Mouse (Mus musculus) thymus, postnatal 14 days (tissue): Measurements from ENCODE around the gene Pex10.

ENCODE experiments used
- DNase-seq: peaks from one replicate; pipeline ENCODE4 v3.0.0; 2021

Pex10 gene

GRCm38 (mm10) chr4:155066834-155067522, at the start of gene Pex10:
Gene Pex10, plus strand, starts transcription at chr4:155067016.
- peak; percentile 98 for DNase-seq

GRCm38 (mm10) chr4:155017253-155017878, 49.5 kb upstream of the Pex10 start:
- no peak for DNase-seq

DNA sequence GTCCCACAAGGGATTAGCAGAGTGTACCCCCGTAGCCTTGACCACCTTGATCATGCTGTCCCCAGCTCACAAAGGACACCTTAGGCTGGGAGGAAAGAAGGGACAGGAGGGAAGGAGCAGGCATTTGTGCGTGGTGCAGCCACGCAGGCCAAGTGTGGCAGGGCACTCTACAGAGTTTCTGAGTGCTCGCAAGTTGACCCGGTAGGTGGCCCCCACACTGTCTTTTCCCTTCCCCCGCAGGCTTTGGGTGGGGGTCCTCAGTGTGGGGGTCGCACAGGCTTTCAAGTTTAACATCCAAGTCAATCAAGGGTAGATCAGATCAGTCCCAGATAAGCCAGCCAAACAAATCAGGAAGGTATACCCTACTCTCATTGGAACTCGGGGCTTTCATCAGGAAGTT, 48.8 kb upstream of the Pex10 start:
- DNase-seq: no peak

- peak; percentile 15 for DNase-seq
Measured at GRCm38 (mm10) chr4:155018601-155019335, 48.0 kb upstream of the Pex10 start.

GRCm38 (mm10) chr4:155019336-155019847, 47.4 kb upstream of the Pex10 start:
- DNase-seq: peak; percentile 33

DNA sequence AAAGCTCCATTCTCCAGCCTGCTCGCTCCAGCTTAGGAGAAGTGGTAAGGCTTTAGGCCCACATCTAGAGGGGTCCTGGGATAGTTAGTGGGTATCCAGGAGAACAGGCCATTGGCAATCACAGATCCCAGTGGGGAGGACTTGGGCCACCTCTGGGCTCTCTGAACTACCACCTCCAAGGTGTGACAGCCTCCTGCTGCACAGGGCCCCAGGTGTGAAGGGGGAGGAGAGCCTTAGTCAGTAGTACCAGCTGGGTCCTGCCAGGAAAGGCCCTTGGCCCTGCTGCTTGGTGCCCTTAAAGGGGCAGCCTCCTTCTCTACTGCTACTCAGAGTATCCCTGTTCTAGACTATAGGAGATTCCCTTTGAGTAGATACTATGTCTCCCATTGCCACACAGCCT, 46.7 kb upstream of the Pex10 start:
- DNase-seq: no peak

DNA sequence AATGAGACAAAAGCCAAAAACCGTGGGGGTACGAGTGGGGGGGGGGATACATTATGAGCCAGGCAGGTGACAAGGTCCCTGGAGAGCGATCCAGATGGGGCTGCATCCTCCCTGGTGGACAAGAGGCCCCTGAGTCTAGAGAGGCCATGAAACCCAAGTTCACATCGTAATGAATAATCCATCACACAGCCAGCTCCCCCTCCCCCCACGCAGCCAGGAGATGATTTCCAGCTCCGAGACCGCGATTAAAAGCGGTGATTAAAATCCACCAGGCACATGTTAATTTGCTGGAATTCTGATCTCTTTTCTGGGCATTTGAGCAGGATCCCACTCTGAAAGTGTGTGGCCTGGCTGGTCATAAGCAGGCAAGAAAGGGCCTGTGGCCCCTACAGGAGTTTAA, 46.0 kb upstream of the Pex10 start:
- no peak for DNase-seq

GRCm38 (mm10) chr4:155022228-155022855, 44.5 kb upstream of the Pex10 start:
- DNase-seq: no peak

DNA sequence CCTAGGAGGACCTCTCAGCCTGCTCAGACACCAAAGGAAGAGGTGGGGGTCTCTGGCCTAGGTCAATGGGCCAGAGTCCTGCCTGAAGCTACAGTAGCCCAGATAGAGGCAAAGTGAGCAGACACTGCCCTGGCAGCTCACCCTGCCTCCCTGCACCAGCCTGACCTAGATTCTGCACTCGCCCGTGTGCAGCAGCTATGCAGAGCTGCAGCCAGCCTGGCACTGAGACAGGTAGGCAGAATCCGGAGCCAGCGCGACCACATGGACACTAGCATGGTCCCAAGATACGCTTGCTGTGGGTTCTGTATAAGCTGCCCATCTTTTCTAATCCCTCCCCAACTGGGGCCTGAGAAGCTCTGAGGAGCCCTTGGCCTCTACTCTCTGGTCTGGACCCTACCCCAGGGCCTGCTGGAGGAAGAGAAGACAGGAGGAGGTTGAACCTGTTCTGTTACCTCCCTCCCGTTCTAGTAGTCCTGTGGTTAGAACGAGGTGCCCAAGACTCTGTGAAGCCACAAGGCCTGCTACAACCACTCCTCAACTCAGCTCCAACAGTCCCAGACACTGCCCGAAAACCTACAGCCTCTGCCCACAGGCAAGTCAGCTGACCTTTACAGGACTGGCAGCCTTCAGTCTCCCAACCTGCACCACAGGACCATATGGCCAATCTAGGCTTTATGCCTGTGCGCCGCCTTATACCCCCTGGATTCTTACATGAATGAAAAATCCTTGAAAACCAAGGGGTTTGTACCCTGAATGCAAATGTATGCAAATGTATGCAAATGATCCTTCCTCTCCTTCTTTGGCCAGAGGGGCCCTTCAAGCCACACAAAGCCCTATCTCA, 42.4 kb upstream of the Pex10 start:
- DNase-seq: no peak

- no peak for DNase-seq
Measured at GRCm38 (mm10) chr4:155033115-155033514, 33.7 kb upstream of the Pex10 start.

GRCm38 (mm10) chr4:155034202-155034601, 32.6 kb upstream of the Pex10 start:
- no peak for DNase-seq

GRCm38 (mm10) chr4:155034787-155035186, 32.0 kb upstream of the Pex10 start:
- no peak for DNase-seq

DNA sequence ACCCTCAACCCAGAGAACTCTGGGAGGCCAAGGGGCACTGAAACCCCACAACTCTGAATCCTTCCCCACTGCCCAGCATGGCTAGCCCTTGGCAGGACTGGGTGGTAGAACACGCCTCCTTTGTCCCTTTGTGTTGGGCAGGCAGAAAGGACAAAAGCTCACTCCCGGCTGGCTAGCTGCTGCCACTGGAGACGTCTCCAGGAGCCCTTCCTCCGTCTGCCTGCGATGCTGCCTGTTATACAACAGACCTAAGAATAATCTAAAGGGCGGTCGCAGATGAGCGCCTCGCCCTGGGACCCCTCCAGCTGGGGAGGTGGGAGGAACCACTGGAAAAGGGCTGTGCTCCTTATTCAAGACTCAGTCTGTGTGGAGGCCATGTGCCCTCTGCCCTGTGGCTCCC, 26.6 kb upstream of the Pex10 start:
- no peak for DNase-seq

DNA sequence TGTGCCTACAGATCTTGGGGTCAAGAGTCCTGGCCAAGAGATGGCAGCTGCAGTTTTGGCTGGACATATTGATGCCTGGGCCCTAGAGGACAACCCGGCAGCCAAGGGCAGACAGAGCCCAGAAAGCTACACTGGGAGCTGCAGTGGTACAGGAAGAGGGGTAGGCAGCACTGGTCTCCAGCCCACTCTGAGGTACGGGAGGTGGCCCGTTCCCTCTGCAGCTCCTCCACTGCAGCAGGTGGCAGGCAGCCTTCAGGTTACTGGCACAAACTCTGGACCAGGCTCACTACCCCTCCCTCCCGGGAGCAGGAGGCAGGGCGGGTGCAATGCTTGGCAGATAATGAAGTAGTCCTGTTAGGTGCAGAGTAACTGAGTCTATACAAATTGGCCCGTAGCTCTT, 26.1 kb upstream of the Pex10 start:
- DNase-seq: no peak

DNA sequence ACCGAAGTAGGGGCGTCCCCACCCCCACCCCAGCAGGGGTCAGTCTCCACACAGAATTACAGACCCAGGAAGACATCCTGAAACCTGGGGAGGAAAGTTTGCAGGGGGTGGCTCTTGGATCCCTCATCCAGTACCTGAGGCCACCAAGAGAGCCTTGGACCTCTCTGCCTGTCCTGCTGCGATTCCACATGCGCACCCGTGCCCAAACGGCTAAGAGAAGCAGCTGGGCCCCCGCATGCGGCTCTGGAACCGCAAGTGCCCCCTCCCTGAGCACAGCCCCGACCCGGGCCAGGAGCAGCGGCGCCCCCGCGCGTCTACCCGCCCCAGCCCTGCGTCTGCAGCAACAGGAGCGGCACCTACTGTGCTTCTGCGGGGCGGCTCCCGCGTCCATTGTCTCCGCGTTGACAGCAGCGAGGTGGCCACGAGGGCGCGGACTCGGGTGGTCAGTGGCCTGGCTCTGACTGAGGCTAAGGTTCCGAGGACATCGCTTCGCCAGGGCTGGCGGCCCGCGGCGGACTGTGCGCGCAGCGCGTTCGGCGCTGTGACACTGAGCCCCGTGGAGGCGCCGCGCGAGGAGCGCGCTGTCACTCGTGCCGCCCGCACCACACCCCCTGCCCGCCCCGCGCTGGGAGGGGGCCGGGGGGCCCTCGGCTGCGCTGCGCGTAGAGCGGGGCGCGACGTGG, 24.1 kb upstream of the Pex10 start:
- DNase-seq: no peak

DNA sequence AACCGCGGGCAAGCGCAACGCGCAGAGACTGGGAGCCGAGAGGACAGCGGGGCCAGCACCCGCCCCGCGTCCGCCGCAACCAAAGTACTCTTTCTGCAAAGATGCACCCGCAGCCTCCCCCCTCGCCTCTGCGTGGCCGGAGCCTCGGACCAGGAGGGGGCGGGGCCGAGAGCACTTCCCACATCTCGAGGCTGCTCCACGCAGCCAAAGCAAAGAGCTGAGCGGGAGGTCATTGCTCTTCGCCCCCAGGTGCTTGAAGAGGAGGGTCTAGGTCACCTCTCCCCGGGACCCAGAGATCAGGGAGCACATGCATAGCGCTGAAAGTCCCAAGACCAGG, 23.6 kb upstream of the Pex10 start:
- DNase-seq: no peak

- DNase-seq: no peak
Measured at GRCm38 (mm10) chr4:155046636-155047035, 20.2 kb upstream of the Pex10 start.

GRCm38 (mm10) chr4:155050116-155050515, 16.7 kb upstream of the Pex10 start:
- DNase-seq: peak; percentile 78

DNA sequence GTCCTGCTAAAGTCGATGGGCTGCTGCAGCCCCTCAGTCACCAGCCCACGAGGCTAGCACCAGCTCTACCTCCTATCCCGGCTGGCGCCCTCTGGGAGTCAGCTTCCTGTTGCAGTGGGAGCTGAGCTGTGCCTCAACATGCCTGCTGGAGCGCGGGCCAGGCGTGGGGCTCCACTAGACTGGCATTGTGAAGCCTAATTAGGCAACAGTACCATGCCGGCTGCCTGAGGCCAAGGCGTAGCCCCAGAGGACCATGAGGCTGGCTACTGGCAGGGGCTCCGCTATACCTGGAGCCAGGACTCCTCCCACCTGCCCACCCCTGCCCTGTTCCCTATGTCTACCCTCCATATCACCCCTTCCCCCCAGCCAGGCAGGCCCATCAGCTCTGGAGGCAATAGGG, 10.1 kb upstream of the Pex10 start, which contains the start of gene Plch2:
Gene Plch2, minus strand, starts transcription at position 61 of the 400 bp plus-strand sequence.
- no peak for DNase-seq

DNA sequence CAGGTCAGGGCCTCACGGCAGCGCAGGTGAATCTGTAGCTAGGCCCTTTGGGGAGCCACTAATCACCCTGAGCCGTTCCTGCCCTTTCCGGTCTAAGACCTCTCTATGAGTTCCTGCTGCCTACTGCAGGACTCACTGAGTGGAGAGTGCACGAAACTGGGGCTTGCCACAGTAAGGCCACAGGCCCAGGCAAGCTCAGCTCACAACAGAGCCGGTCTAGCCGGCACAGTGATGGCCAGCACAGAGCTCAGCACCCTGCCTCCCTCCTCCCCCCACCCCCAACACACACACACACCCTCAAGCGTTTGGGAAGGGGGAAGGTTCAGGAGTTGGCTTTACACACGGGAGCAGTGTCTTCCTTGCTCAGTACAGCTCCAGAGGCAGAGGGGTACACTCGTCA, 8.5 kb upstream of the Pex10 start:
- DNase-seq: no peak

DNA sequence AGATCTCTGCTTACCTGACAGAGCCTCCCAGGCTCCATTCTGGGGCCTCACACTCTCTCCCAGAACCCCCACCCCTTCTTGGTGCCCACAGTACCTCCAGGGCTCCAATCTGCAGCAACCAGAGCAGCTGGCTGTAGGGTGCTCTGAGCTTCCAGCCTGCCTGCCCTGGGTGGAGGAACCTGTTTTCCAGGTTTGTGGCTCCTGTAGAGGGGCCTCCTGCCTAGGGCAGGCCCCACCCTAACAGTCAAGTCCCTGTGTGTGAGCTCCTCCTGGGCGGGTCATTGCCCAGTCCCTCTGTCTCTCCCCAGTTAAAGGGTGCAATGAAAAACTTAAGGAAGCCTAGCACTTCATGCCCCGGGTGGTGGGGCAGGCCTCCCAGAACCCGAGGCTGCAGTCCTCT, 2.9 kb upstream of the Pex10 start:
- no peak for DNase-seq

GRCm38 (mm10) chr4:155064474-155064873, 2.3 kb upstream of the Pex10 start:
- DNase-seq: peak; percentile 26
